Mouse (Mus musculus): ENCODE data around the gene Gm8108. TPM values are rescaled to one million over a fixed set of nuclear protein-coding genes. Genes with fewer than 3 reads are reported as not detected.

The Gm8108 gene
- 0.55 TPM in 1 of 2 replicates, not detected in the other for polyA plus RNA-seq (2015; fragmentation: Nextera tagmentation; extraction: Ambion mirVana)

GRCm38 (mm10) chr14:4110426-4110825, at the start of gene Gm8108:
Gene Gm8108, plus strand, starts transcription at chr14:4110526.

GRCm38 (mm10) chr14:4083820-4084219, 26.5 kb upstream of the Gm8108 start, which contains the start of gene Gm3115:
Gene Gm3115, plus strand, starts transcription at chr14:4084120.

GRCm38 (mm10) chr14:4164730-4165129, 54.4 kb downstream of the Gm8108 start, which contains the start of gene Gm3127:
Gene Gm3127, plus strand, starts transcription at chr14:4165030.

Other genes with a start within 250 kb of the Gm8108 start
- 0.18 TPM in 1 of 2 replicates, not detected in the other for gene Gm2916, start 226.4 kb upstream of the Gm8108 start, polyA plus RNA-seq (2015; fragmentation: Nextera tagmentation; extraction: Ambion mirVana)
- not detected in 2 replicates for gene Gm3029, start 178.8 kb upstream of the Gm8108 start, polyA plus RNA-seq (2015; fragmentation: Nextera tagmentation; extraction: Ambion mirVana)
- gene Gm3095, start 147.0 kb upstream of the Gm8108 start, polyA plus RNA-seq (2015; fragmentation: Nextera tagmentation; extraction: Ambion mirVana) = 0.25 TPM in 1 of 2 replicates, not detected in the other
- gene Gm3099, start 112.1 kb upstream of the Gm8108 start, polyA plus RNA-seq (2015; fragmentation: Nextera tagmentation; extraction: Ambion mirVana) = not detected in 2 replicates
- gene Gm5796, start 86.6 kb upstream of the Gm8108 start, polyA plus RNA-seq (2015; fragmentation: Nextera tagmentation; extraction: Ambion mirVana) = 0.11 and 0.30 TPM in 2 replicates
- not detected in 2 replicates for gene Gm3115, start 26.4 kb upstream of the Gm8108 start, polyA plus RNA-seq (2015; fragmentation: Nextera tagmentation; extraction: Ambion mirVana)
- gene Gm3127, start 54.5 kb downstream of the Gm8108 start, polyA plus RNA-seq (2015; fragmentation: Nextera tagmentation; extraction: Ambion mirVana) = not detected in 2 replicates
- gene Gm2974, start 72.0 kb downstream of the Gm8108 start, polyA plus RNA-seq (2015; fragmentation: Nextera tagmentation; extraction: Ambion mirVana) = 0.19 and 0.58 TPM in 2 replicates
- not detected in 2 replicates for gene Gm3138, start 139.1 kb downstream of the Gm8108 start, polyA plus RNA-seq (2015; fragmentation: Nextera tagmentation; extraction: Ambion mirVana)
- gene Gm3149, start 206.8 kb downstream of the Gm8108 start, polyA plus RNA-seq (2015; fragmentation: Nextera tagmentation; extraction: Ambion mirVana) = not detected in 2 replicates
- gene 2610042L04Rik, start 224.2 kb downstream of the Gm8108 start, polyA plus RNA-seq (2015; fragmentation: Nextera tagmentation; extraction: Ambion mirVana) = not detected in 2 replicates

All from adrenal gland, postnatal 0 days (tissue).